Mouse (Mus musculus) forebrain, embryonic 11.5 days (tissue): ENCODE measurements at regions not wholly inside any gene's neighbourhood (a gene's known extent, or its start where the extent isn't known, plus 50 kb on each side); places are given as distances from the start of the nearest gene placed in this dataset.
A peak's percentile ranks its signal among the peaks of the same experiment; 100 is the strongest.

ENCODE experiments used
- ATAC-seq: fragments of 200-750 bp; cut with Nextera tagmentation; replicated peaks from 2 replicates; pipeline ENCODE4 v1.8.0; 2017; ENCODE audit warnings: moderate TSS enrichment; ENCODE audit not compliant: low FRiP score
- DNase-seq: peaks from one replicate; pipeline ENCODE4 v3.0.0-alpha.2; 2017; ENCODE audit warnings: low spot score
- H3K27ac ChIP-seq: fragments of 300-500 bp; sonication (generic); 2 replicates; pipeline ENCODE4 v1.5.1; 2014; ENCODE audit warnings: low read depth, low read length
- H3K27me3 ChIP-seq: fragments of 300-500 bp; sonication (generic); 2 replicates; pipeline ENCODE4 v1.6.1; 2014; ENCODE audit warnings: mild to moderate bottlenecking, low read length, mixed read lengths; ENCODE audit not compliant: control insufficient read depth, insufficient read depth
- H3K36me3 ChIP-seq: fragments of 300-500 bp; sonication (generic); 2 replicates; pipeline ENCODE4 v1.6.1; 2014; ENCODE audit warnings: mild to moderate bottlenecking, low read length, moderate library complexity, mixed read lengths; ENCODE audit not compliant: control insufficient read depth, insufficient read depth
- H3K4me1 ChIP-seq: fragments of 300-500 bp; sonication (generic); replicated peaks from 2 replicates; pipeline ENCODE4 v1.6.1; 2014; ENCODE audit warnings: low read length, mixed read lengths; ENCODE audit not compliant: control insufficient read depth, insufficient read depth
- H3K4me2 ChIP-seq: fragments of 300-500 bp; sonication (generic); 2 replicates; pipeline ENCODE4 v1.6.1; 2014; ENCODE audit warnings: low read depth, mild to moderate bottlenecking, low read length, moderate library complexity, mixed read lengths; ENCODE audit not compliant: severe bottlenecking
- H3K4me3 ChIP-seq: fragments of 300-500 bp; sonication (generic); 2 replicates; pipeline ENCODE4 v1.5.1; 2014; ENCODE audit warnings: low read depth, low read length
- H3K9ac ChIP-seq: fragments of 300-500 bp; sonication (generic); 2 replicates; pipeline ENCODE4 v1.6.1; 2014; ENCODE audit warnings: low read length
- H3K9me3 ChIP-seq: fragments of 300-500 bp; sonication (generic); 2 replicates; pipeline ENCODE4 v1.6.1; 2016; ENCODE audit warnings: low read length, mixed read lengths; ENCODE audit not compliant: control insufficient read depth
- WGBS: fragments of 180-500 bp; shearing (Covaris S2); extraction: QIAGEN DNeasy Blood & Tissue Kit; methylation state at CpG from one replicate; pipeline ENCODE4 v1.1.7; 2014; 5-methylcytosine and 5-hydroxymethylcytosine counted together

- H3K4me3 ChIP-seq = no peak overlapping the region
- no peaks in the 10 kb centered on the region for H3K36me3 ChIP-seq
- H3K9me3 ChIP-seq = no peaks in the 10 kb centered on the region
- no peak overlapping the region for H3K4me2 ChIP-seq
- no peaks in the 10 kb centered on the region for H3K27me3 ChIP-seq
- peaks cover 7% of the 10 kb centered on the region for H3K4me1 ChIP-seq
- no peak for DNase-seq
- H3K27ac ChIP-seq = no peak overlapping the region
- WGBS = 82% methylated on average over 3 of the region's 3 CpGs
- no peak overlapping the region for H3K9ac ChIP-seq
- no peak for ATAC-seq
Observed at GRCm38 (mm10) chr11:51911481-51911880, 54.0 kb upstream of the Jade2 start.

- peaks cover 7% of the 10 kb centered on the region for H3K4me1 ChIP-seq
- H3K27ac ChIP-seq = no peak overlapping the region
- no peak overlapping the region for H3K4me3 ChIP-seq
- H3K36me3 ChIP-seq = no peaks in the 10 kb centered on the region
- no peaks in the 10 kb centered on the region for H3K9me3 ChIP-seq
- H3K27me3 ChIP-seq = no peaks in the 10 kb centered on the region
- DNase-seq = no peak
- peak overlapping the region; percentile 48; the same call in 1 of the 2 replicates for H3K9ac ChIP-seq
- 19% methylated on average over 8 of the region's 8 CpGs for WGBS
- peak overlapping the region; percentile 40; the same call in 1 of the 2 replicates for H3K4me2 ChIP-seq
- ATAC-seq = no peak
Observed at GRCm38 (mm10) chr11:51915656-51916032, 51.8 kb upstream of the Cdkn2aipnl start.

GRCm38 (mm10) chr11:51916033-51916929, 51.2 kb upstream of the Cdkn2aipnl start:
- H3K9ac ChIP-seq = peak overlapping the region; percentile 48
- H3K9me3 ChIP-seq = no peaks in the 10 kb centered on the region
- H3K4me2 ChIP-seq = peak overlapping the region; percentile 40
- H3K4me1 ChIP-seq = peaks cover 7% of the 10 kb centered on the region
- H3K27ac ChIP-seq = no peak overlapping the region
- no peaks in the 10 kb centered on the region for H3K36me3 ChIP-seq
- 1% methylated on average over 29 of the region's 29 CpGs for WGBS
- peak; percentile 36; the same call in 1 of the 2 replicates for ATAC-seq
- peak; percentile 74 for DNase-seq
- H3K27me3 ChIP-seq = no peaks in the 10 kb centered on the region
- peak overlapping the region; percentile 24 for H3K4me3 ChIP-seq
